Mouse (Mus musculus) intestine, embryonic 14.5 days (tissue): ENCODE data around the gene Abca4. TPM values are rescaled to one million over a fixed set of nuclear protein-coding genes. Genes with fewer than 3 reads are reported as not detected.
"Not testable (repeated sequence)": the region's sequence is repeated elsewhere in the genome, so short reads cannot be mapped to it uniquely, and the experiment has no call there.

Source experiments
- ATAC-seq: fragments of 200-750 bp; cut with Nextera tagmentation; replicated peaks from 2 replicates; pipeline ENCODE4 v1.8.0; 2017; ENCODE audit warnings: low read depth, moderate number of reproducible peaks, moderate TSS enrichment, moderate library complexity; ENCODE audit not compliant: low FRiP score, low TSS enrichment
- DNase-seq: peaks from one replicate; pipeline ENCODE4 v3.0.0-alpha.2; 2018; ENCODE audit warnings: low spot score
- H3K27ac ChIP-seq: fragments of 300-500 bp; sonication (generic); 2 replicates; pipeline ENCODE4 v1.5.1; 2014; ENCODE audit warnings: low read depth, mild to moderate bottlenecking, control low read depth
- H3K27me3 ChIP-seq: fragments of 300-500 bp; sonication (generic); replicated peaks from 2 replicates; pipeline ENCODE4 v1.6.1; 2014; ENCODE audit warnings: low read length, control low read depth; ENCODE audit not compliant: control insufficient read depth, insufficient read depth
- H3K36me3 ChIP-seq: fragments of 300-500 bp; sonication (generic); 2 replicates; pipeline ENCODE4 v1.6.1; 2014; ENCODE audit warnings: low read length, control low read depth; ENCODE audit not compliant: control insufficient read depth, insufficient read depth
- H3K4me1 ChIP-seq: fragments of 300-500 bp; sonication (generic); replicated peaks from 2 replicates; pipeline ENCODE4 v1.6.1; 2014; ENCODE audit warnings: low read length, control low read depth, mixed read lengths; ENCODE audit not compliant: control insufficient read depth, insufficient read depth
- H3K4me2 ChIP-seq: fragments of 300-500 bp; sonication (generic); 2 replicates; pipeline ENCODE4 v1.6.1; 2014; ENCODE audit warnings: low read length
- H3K4me3 ChIP-seq: fragments of 300-500 bp; sonication (generic); 2 replicates; pipeline ENCODE4 v1.5.1; 2014; ENCODE audit warnings: low read depth, low read length, control low read depth, mixed read lengths
- H3K9ac ChIP-seq: fragments of 300-500 bp; sonication (generic); 2 replicates; pipeline ENCODE4 v1.6.1; 2014; ENCODE audit warnings: mild to moderate bottlenecking, low read length
- H3K9me3 ChIP-seq: fragments of 300-500 bp; sonication (generic); 2 replicates; pipeline ENCODE4 v1.6.1; 2016; ENCODE audit warnings: low read length, control low read depth; ENCODE audit not compliant: control insufficient read depth
- WGBS: fragments of 180-500 bp; shearing (Covaris S2); extraction: QIAGEN DNeasy Blood & Tissue Kit; methylation state at CpG from one replicate; pipeline ENCODE4 v1.1.7; 2014; 5-methylcytosine and 5-hydroxymethylcytosine counted together
- polyA plus RNA-seq: library from polyadenylated mRNA; unstranded; fragments of >200 nt; fragmentation: Nextera tagmentation; extraction: Ambion mirVana; gene quantifications from 2 replicates; pipeline ENCODE4 v1.2.1, GENCODE M21; 2014

Abca4 gene
- polyA plus RNA-seq, 1 experiment from 2014 or later = 0.99 TPM

GRCm38 (mm10) chr3:122211446-122212125 lies 167.3 kb downstream of the Abca4 start:
- no peak overlapping the region for H3K27ac ChIP-seq

GRCm38 (mm10) chr3:122221240-122222036 lies 177.2 kb downstream of the Abca4 start:
- no peak overlapping the region for H3K4me3 ChIP-seq
- no peaks in the 10 kb centered on the region for H3K36me3 ChIP-seq
- no peak overlapping the region for H3K27ac ChIP-seq
- no peak overlapping the region for H3K4me2 ChIP-seq
- H3K4me1 ChIP-seq = no peaks in the 10 kb centered on the region
- H3K27me3 ChIP-seq = no peaks in the 10 kb centered on the region
- ATAC-seq = no peak
- no peak for DNase-seq
- H3K9me3 ChIP-seq = no peaks in the 10 kb centered on the region
- H3K9ac ChIP-seq = no peak overlapping the region
- WGBS = 80% methylated on average over 3 of the region's 3 CpGs

More at GRCm38 (mm10) chr3:122211446-122212125, 167.3 kb downstream of the Abca4 start:
- no peaks in the 10 kb centered on the region for H3K4me1 ChIP-seq
- no peak overlapping the region for H3K4me2 ChIP-seq
- no peaks in the 10 kb centered on the region for H3K9me3 ChIP-seq
- no peak overlapping the region for H3K4me3 ChIP-seq
- ATAC-seq (no peak), DNase-seq (no peak)
- no peaks in the 10 kb centered on the region for H3K27me3 ChIP-seq
- H3K9ac ChIP-seq = no peak overlapping the region
- WGBS = 60% methylated on average over 13 of the region's 13 CpGs
- H3K36me3 ChIP-seq = no peaks in the 10 kb centered on the region

GRCm38 (mm10) chr3:122226972-122227371 lies 182.7 kb downstream of the Abca4 start:
- not testable (repeated sequence) for H3K27me3 ChIP-seq, H3K27ac ChIP-seq, H3K4me1 ChIP-seq, ATAC-seq, H3K4me3 ChIP-seq, DNase-seq, H3K9ac ChIP-seq, H3K36me3 ChIP-seq, H3K4me2 ChIP-seq, H3K9me3 ChIP-seq
- WGBS = 57% methylated on average over 6 of the region's 6 CpGs

Other genes starting within 250 kb of the Abca4 start
- gene Abcd3, start 229.1 kb upstream of the Abca4 start, polyA plus RNA-seq = 56.8 and 61.7 TPM in 2 replicates
- gene Arhgap29, start 91.9 kb upstream of the Abca4 start, polyA plus RNA-seq = 57.8 and 64.7 TPM in 2 replicates
- 43.7 and 61.5 TPM in 2 replicates for gene Gclm, start 201.1 kb downstream of the Abca4 start, polyA plus RNA-seq
- gene Dnttip2, start 229.9 kb downstream of the Abca4 start, polyA plus RNA-seq = 78.5 and 83.0 TPM in 2 replicates
- 23.0 and 24.0 TPM in 2 replicates for gene Bcar3, start 249.7 kb downstream of the Abca4 start, polyA plus RNA-seq